Mouse (Mus musculus): ENCODE measurements around the gene Wdr86.
"Not testable (repeated sequence)": the region's sequence is repeated elsewhere in the genome, so short reads cannot be mapped to it uniquely, and the experiment has no call there.

Gene Wdr86

GRCm38 (mm10) chr5:24730986-24731385, 459 bp upstream of the Wdr86 start:
- DNase-seq, result no peak

GRCm38 (mm10) chr5:24729797-24730487, 585 bp downstream of the Wdr86 start:
- no peak for DNase-seq

GRCm38 (mm10) chr5:24726901-24727836, 3.4 kb downstream of the Wdr86 start:
- peak; percentile 69 for DNase-seq

GRCm38 (mm10) chr5:24725897-24726296, 4.6 kb downstream of the Wdr86 start:
- no peak for DNase-seq

GRCm38 (mm10) chr5:24724805-24725204, 5.7 kb downstream of the Wdr86 start:
- DNase-seq, result no peak

GRCm38 (mm10) chr5:24724270-24724634, 6.3 kb downstream of the Wdr86 start:
- DNase-seq, result no peak

GRCm38 (mm10) chr5:24723527-24724269, 6.8 kb downstream of the Wdr86 start:
- no peak for DNase-seq

GRCm38 (mm10) chr5:24719852-24720251, 10.7 kb downstream of the Wdr86 start:
- no peak for DNase-seq

- no peak for DNase-seq
Measured at GRCm38 (mm10) chr5:24718076-24718475, 12.5 kb downstream of the Wdr86 start.

- no peak for DNase-seq
Measured at GRCm38 (mm10) chr5:24713987-24714386, 16.5 kb downstream of the Wdr86 start.

- no peak for DNase-seq
Measured at GRCm38 (mm10) chr5:24713199-24713598, 17.3 kb downstream of the Wdr86 start.

- DNase-seq, result no peak
Measured at GRCm38 (mm10) chr5:24711615-24712014, 18.9 kb downstream of the Wdr86 start.

GRCm38 (mm10) chr5:24709962-24710361, 20.6 kb downstream of the Wdr86 start:
- DNase-seq, result peak; percentile 17

- DNase-seq, result no peak
Measured at GRCm38 (mm10) chr5:24704615-24705014, 25.9 kb downstream of the Wdr86 start.

- DNase-seq, result no peak
Measured at GRCm38 (mm10) chr5:24701271-24701670, 29.3 kb downstream of the Wdr86 start.

GRCm38 (mm10) chr5:24696704-24697103, 33.8 kb downstream of the Wdr86 start:
- no peak for DNase-seq

- DNase-seq, result peak; percentile 34
Measured at GRCm38 (mm10) chr5:24687696-24688095, 42.8 kb downstream of the Wdr86 start.

- not testable (repeated sequence) for DNase-seq
Measured at GRCm38 (mm10) chr5:24686671-24687420, 43.7 kb downstream of the Wdr86 start.

GRCm38 (mm10) chr5:24686176-24686575, 44.4 kb downstream of the Wdr86 start:
- DNase-seq, result no peak

GRCm38 (mm10) chr5:24685366-24686093, 45.0 kb downstream of the Wdr86 start, which contains the start of gene Nub1:
Gene Nub1 (plus strand): TSS chr5:24685532.
- peak; percentile 100 for DNase-seq

GRCm38 (mm10) chr5:24684578-24685365, 45.8 kb downstream of the Wdr86 start:
- DNase-seq, result peak; percentile 36

Data from liver (tissue).